Mouse (Mus musculus): ENCODE data around the gene Nlrp10. TPM values are rescaled to one million over a fixed set of nuclear protein-coding genes. Genes with fewer than 3 reads are reported as not detected.

Gene Nlrp10
- polyA plus RNA-seq (2015; fragmentation: Nextera tagmentation; extraction: Ambion mirVana) = not detected in 2 replicates

DNA sequence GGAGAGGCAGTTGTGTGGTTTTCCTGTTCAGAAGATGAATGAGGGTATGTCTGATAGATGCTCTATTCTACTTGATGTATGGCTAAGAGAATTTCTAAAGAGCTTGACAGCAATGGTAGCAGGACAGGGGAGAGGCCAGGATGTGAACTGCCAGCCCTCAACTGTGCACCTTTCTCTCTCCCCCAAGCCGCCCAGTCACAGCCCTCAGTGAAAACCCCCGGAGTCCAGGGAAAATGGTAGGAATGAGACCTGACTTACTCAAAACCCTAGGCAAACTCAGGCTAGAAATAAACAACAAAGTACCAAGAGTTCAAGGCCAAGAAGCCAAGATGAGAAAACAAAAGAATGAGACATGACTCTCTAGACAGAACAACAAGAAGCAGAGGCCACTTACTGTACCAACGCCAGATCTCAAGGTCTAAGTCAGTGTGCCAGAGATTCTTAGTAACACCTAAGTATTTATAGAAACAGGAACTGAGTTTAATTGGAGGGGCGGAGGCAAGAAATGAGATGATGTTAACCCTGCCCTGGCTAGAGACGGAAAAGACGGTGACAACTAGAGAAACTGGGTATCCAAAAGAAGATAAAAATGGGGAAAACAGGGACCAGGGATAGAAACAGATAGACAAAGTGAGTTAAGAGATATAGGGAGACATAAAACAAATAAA, at the start of gene Nlrp10:
TSS of gene Nlrp10 (minus strand) at position 453 of the 668 bp plus-strand sequence.
- Histone ChIP-seq H3K9me3 (no peaks in the 10 kb centered on the region), H3K27ac (replicated peaks) (no peak within 1 kb of the TSS), H3K36me3 (no peaks in the 10 kb centered on the region), H3K4me2 (no peak within 1 kb of the TSS), H3K4me3 (no peak within 1 kb of the TSS), H3K9ac (no peak within 1 kb of the TSS), H3K27me3 (no peaks in the 10 kb centered on the region; the same call in 1 of the 2 replicates), H3K4me1 (replicated peaks) (peaks cover 1% of the 10 kb centered on the region)
- 82% methylated on average over 6 of the region's 6 CpGs for WGBS
- no peak for ATAC-seq (ENCODE audit: low read depth)

GRCm38 (mm10) chr7:108972273-108972672, 42.3 kb upstream of the Nlrp10 start:
- WGBS = 28% methylated on average over 6 of the region's 6 CpGs
- 0 out of 2 replicates have a peak overlapping the region, but pooled peaks have one; percentile 11 for H3K4me2 ChIP-seq
- peak overlapping the region; percentile 59 for H3K27ac ChIP-seq (replicated peaks)
- no peaks in the 10 kb centered on the region for H3K9me3 ChIP-seq
- peaks cover 19% of the 10 kb centered on the region for H3K4me1 ChIP-seq (replicated peaks)
- peak; percentile 79 for ATAC-seq (ENCODE audit: low read depth)
- no peaks in the 10 kb centered on the region for H3K36me3 ChIP-seq
- H3K4me3 ChIP-seq = no peak overlapping the region
- H3K9ac ChIP-seq = no peak overlapping the region
- H3K27me3 ChIP-seq = peaks cover 3% of the 10 kb centered on the region; the same call in 1 of the 2 replicates

DNA sequence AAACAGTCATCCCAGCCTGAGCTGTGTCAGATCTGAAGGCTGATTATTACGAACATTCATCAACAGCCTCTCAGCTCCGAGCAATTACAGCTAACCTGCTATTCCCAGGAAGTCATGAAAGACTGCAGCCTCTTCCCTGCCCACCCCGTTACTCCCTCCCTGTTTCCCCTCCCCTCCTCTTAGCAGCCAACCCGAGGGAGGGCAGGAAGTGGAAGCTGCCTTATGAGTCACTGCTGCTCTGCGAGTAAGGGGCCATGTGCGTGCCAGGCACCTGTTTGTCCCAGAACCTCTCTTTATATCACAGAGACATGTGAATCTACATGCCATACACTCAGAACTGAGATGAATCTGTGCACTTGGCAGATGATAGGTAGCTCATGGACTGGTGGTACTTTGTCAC, 38.2 kb upstream of the Nlrp10 start:
- no peak overlapping the region for H3K4me3 ChIP-seq
- 41% methylated on average over 6 of the region's 6 CpGs for WGBS
- peak overlapping the region; percentile 14; the same call in 1 of the 2 replicates for H3K27ac ChIP-seq (replicated peaks)
- no peak overlapping the region for H3K4me2 ChIP-seq
- no peak for ATAC-seq (ENCODE audit: low read depth)
- H3K36me3 ChIP-seq = no peaks in the 10 kb centered on the region
- no peaks in the 10 kb centered on the region for H3K9me3 ChIP-seq
- H3K9ac ChIP-seq = no peak overlapping the region
- peaks cover 31% of the 10 kb centered on the region for H3K4me1 ChIP-seq (replicated peaks)
- peaks cover 3% of the 10 kb centered on the region for H3K27me3 ChIP-seq

GRCm38 (mm10) chr7:108966742-108967362, 36.9 kb upstream of the Nlrp10 start:
- no peak overlapping the region for H3K4me3 ChIP-seq
- peak; percentile 68 for ATAC-seq (ENCODE audit: low read depth)
- no peaks in the 10 kb centered on the region for H3K36me3 ChIP-seq
- 0 out of 2 replicates have a peak overlapping the region, but pooled peaks have one; percentile 3 for H3K9ac ChIP-seq
- 26% methylated on average over 7 of the region's 7 CpGs for WGBS
- no peak overlapping the region for H3K4me2 ChIP-seq
- peaks cover 3% of the 10 kb centered on the region for H3K27me3 ChIP-seq
- H3K9me3 ChIP-seq = no peaks in the 10 kb centered on the region
- peaks cover 20% of the 10 kb centered on the region for H3K4me1 ChIP-seq (replicated peaks)
- peak overlapping the region; percentile 30; the same call in 1 of the 2 replicates for H3K27ac ChIP-seq (replicated peaks)

DNA sequence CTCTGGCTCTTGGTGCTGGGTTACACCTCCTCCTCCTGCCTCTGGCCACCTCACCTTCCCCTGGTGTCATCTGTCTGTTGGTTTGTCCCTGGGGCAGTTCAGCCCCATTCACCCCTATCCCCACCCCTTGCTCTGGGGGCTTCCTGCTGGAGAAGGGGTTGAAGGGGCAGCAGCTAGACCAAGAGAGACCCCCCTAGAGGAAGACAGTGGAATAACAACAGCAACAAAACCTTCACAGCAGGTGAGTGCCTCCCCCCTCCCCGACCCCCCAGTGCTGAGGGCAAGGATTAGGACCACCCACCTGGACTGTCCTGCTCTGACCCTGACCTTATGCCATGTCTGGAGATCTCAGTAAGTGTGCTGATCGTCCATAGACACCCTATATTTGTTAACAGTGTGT, 36.0 kb upstream of the Nlrp10 start:
- peaks cover 13% of the 10 kb centered on the region for H3K4me1 ChIP-seq (replicated peaks)
- no peak overlapping the region for H3K4me2 ChIP-seq
- no peak overlapping the region for H3K9ac ChIP-seq
- no peaks in the 10 kb centered on the region for H3K9me3 ChIP-seq
- ATAC-seq (ENCODE audit: low read depth) = no peak
- H3K4me3 ChIP-seq = no peak overlapping the region
- H3K27ac ChIP-seq (replicated peaks) = no peak overlapping the region
- 34% methylated on average over 2 of the region's 2 CpGs for WGBS
- H3K36me3 ChIP-seq = no peaks in the 10 kb centered on the region
- H3K27me3 ChIP-seq = peaks cover 3% of the 10 kb centered on the region

- Histone ChIP-seq H3K4me2 (no peak overlapping the region), H3K4me3 (no peak overlapping the region), H3K27ac (replicated peaks) (no peak overlapping the region), H3K36me3 (no peaks in the 10 kb centered on the region), H3K27me3 (peaks cover 7% of the 10 kb centered on the region), H3K9me3 (no peaks in the 10 kb centered on the region), H3K9ac (no peak overlapping the region), H3K4me1 (replicated peaks) (no peaks in the 10 kb centered on the region)
- no peak for ATAC-seq (ENCODE audit: low read depth)
- 84% methylated on average over 2 of the region's 2 CpGs for WGBS
Measured at GRCm38 (mm10) chr7:108957734-108958133, 27.8 kb upstream of the Nlrp10 start.

DNA sequence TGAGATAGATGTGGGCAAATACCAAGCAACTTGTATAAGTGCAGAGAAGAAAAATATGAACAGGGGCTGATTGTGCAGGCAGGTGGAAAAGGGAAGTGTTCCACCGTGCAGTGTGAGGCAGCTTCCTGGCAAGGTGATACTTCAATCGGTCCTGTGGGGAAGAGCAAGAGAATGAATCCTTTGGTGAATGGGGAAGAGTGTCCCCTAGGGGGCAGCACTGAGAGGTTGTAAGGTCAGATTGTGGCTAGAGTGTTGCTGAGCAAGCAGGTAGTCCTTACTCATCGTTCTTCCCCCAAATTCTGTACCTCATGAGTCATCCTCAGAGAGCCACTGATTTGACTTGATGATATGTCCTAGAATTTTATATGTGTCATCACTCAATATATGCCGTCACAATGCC, 24.2 kb upstream of the Nlrp10 start:
- Histone ChIP-seq H3K4me1 (replicated peaks) (peaks cover 26% of the 10 kb centered on the region), H3K9ac (no peak overlapping the region), H3K4me2 (no peak overlapping the region), H3K27me3 (peaks cover 37% of the 10 kb centered on the region), H3K27ac (replicated peaks) (no peak overlapping the region), H3K36me3 (no peaks in the 10 kb centered on the region), H3K9me3 (no peaks in the 10 kb centered on the region), H3K4me3 (no peak overlapping the region)
- ATAC-seq (ENCODE audit: low read depth) = no peak
- 58% methylated on average over 4 of the region's 4 CpGs for WGBS

GRCm38 (mm10) chr7:108952801-108953200, 22.8 kb upstream of the Nlrp10 start:
- Histone ChIP-seq H3K4me2 (no peak overlapping the region), H3K27ac (replicated peaks) (no peak overlapping the region), H3K4me3 (no peak overlapping the region), H3K9ac (no peak overlapping the region), H3K36me3 (no peaks in the 10 kb centered on the region), H3K27me3 (peaks cover 43% of the 10 kb centered on the region), H3K4me1 (replicated peaks) (peaks cover 26% of the 10 kb centered on the region), H3K9me3 (no peaks in the 10 kb centered on the region)
- no peak for ATAC-seq (ENCODE audit: low read depth)
- 89% methylated on average over 6 of the region's 6 CpGs for WGBS

GRCm38 (mm10) chr7:108950762-108951331, 20.9 kb upstream of the Nlrp10 start:
- H3K27ac ChIP-seq (replicated peaks) = peak overlapping the region; percentile 68
- peaks cover 9% of the 10 kb centered on the region for H3K36me3 ChIP-seq
- 1% methylated on average over 52 of the region's 52 CpGs for WGBS
- peaks cover 26% of the 10 kb centered on the region for H3K4me1 ChIP-seq (replicated peaks)
- H3K27me3 ChIP-seq = peaks cover 43% of the 10 kb centered on the region
- H3K4me2 ChIP-seq = peak overlapping the region; percentile 87
- H3K9ac ChIP-seq = peak overlapping the region; percentile 75
- H3K4me3 ChIP-seq = peak overlapping the region; percentile 66
- H3K9me3 ChIP-seq = no peaks in the 10 kb centered on the region
- peak; percentile 14 for ATAC-seq (ENCODE audit: low read depth)

GRCm38 (mm10) chr7:108950312-108950761, 20.4 kb upstream of the Nlrp10 start, which contains the start of gene Tub:
Gene Tub, plus strand, starts transcription at chr7:108950338.
- Histone ChIP-seq H3K9me3 (no peaks in the 10 kb centered on the region), H3K36me3 (peaks cover 14% of the 10 kb centered on the region), H3K4me2 (peak within 1 kb of the TSS; percentile 87), H3K4me3 (peak within 1 kb of the TSS; percentile 66), H3K27ac (replicated peaks) (peak within 1 kb of the TSS; percentile 68), H3K4me1 (replicated peaks) (peaks cover 26% of the 10 kb centered on the region), H3K9ac (peak within 1 kb of the TSS; percentile 75), H3K27me3 (peaks cover 43% of the 10 kb centered on the region)
- ATAC-seq (ENCODE audit: low read depth) = peak; percentile 86
- WGBS = 1% methylated on average over 38 of the region's 44 CpGs

DNA sequence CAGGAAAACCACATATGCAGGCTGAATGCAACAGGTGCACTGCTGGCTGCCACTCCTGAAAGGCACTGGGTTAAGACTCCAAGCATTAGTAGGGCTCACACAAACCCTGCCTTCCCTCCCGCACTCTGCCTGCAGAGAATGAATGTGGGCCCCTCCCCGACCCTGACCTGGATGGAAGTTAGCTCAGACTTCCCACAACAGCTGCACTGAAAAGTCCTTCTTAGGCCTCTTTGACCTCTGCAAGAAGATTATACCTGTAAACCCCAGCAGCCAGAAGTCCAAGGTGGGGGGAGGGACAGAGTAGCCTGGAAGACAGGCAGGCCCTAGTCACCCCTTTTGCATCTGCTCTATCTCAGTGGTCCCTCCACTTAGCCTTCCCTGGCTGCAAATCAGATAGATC, 19.3 kb upstream of the Nlrp10 start:
- Histone ChIP-seq H3K4me2 (peak overlapping the region; percentile 87; the same call in 1 of the 2 replicates), H3K27me3 (peaks cover 43% of the 10 kb centered on the region), H3K4me1 (replicated peaks) (peaks cover 26% of the 10 kb centered on the region), H3K9me3 (no peaks in the 10 kb centered on the region), H3K4me3 (no peak overlapping the region), H3K27ac (replicated peaks) (no peak overlapping the region), H3K9ac (no peak overlapping the region), H3K36me3 (peaks cover 22% of the 10 kb centered on the region)
- no peak for ATAC-seq (ENCODE audit: low read depth)
- WGBS = 44% methylated on average over 2 of the region's 2 CpGs

GRCm38 (mm10) chr7:108948611-108949010, 18.6 kb upstream of the Nlrp10 start:
- Histone ChIP-seq H3K4me1 (replicated peaks) (peaks cover 26% of the 10 kb centered on the region), H3K4me3 (no peak overlapping the region), H3K9me3 (no peaks in the 10 kb centered on the region), H3K36me3 (peaks cover 29% of the 10 kb centered on the region), H3K4me2 (no peak overlapping the region), H3K27ac (replicated peaks) (no peak overlapping the region), H3K27me3 (peaks cover 43% of the 10 kb centered on the region), H3K9ac (no peak overlapping the region)
- ATAC-seq (ENCODE audit: low read depth) = no peak
